Mouse (Mus musculus) thymus, adult 2 months (tissue): ENCODE data around the gene Zc3h12c.

Experiments used
- CTCF ChIP-seq: fragments of 200-500 bp; IDR thresholded peaks from 2 replicates; pipeline ENCODE4 v1.5.1; 2012; ENCODE audit warnings: mild to moderate bottlenecking, control low read depth, low read length, moderate library complexity, borderline replicate concordance; ENCODE audit not compliant: control insufficient read depth, poor library complexity, insufficient read depth; ENCODE audit errors: extremely low read depth
- POLR2A ChIP-seq: fragments of 200-500 bp; IDR thresholded peaks from 2 replicates; pipeline ENCODE4 v1.6.1; 2012; ENCODE audit warnings: mild to moderate bottlenecking, low read length, control low read depth, moderate library complexity; ENCODE audit not compliant: control insufficient read depth, poor library complexity, insufficient read depth; ENCODE audit errors: extremely low read depth

GRCm38 (mm10) chr9:52113091-52113490, 55.3 kb downstream of the Zc3h12c start:
- TF ChIP-seq CTCF (no peak), POLR2A (no peak)
